Mouse (Mus musculus): ENCODE measurements around the gene Ubxn2a.
A peak's percentile ranks its signal among the peaks of the same experiment; 100 is the strongest.

The Ubxn2a gene

GRCm38 (mm10) chr12:4906951-4907906 lies at the start of gene Ubxn2a:
TSS of gene Ubxn2a (minus strand) at chr12:4907705.
- peak; percentile 100 for DNase-seq

- no peak for DNase-seq
These were observed 45.7 kb upstream of the Ubxn2a start for GRCm38 (mm10) chr12:4953156-4953555.

GRCm38 (mm10) chr12:4952272-4952671 lies 44.8 kb upstream of the Ubxn2a start:
- no peak for DNase-seq

- DNase-seq = no peak
These were observed 23.5 kb upstream of the Ubxn2a start for GRCm38 (mm10) chr12:4930820-4931548.

- no peak for DNase-seq
These were observed 20.7 kb upstream of the Ubxn2a start for GRCm38 (mm10) chr12:4928197-4928596.

- peak; percentile 97 for DNase-seq
These were observed 10.5 kb upstream of the Ubxn2a start for GRCm38 (mm10) chr12:4917805-4918591.

GRCm38 (mm10) chr12:4916994-4917804 lies 9.7 kb upstream of the Ubxn2a start, which contains the start of gene Atad2b:
TSS of gene Atad2b (plus strand) at chr12:4917353.
- peak; percentile 100 for DNase-seq

- no peak for DNase-seq
These were observed 7.4 kb upstream of the Ubxn2a start for GRCm38 (mm10) chr12:4914944-4915343.

GRCm38 (mm10) chr12:4914441-4914840 lies 6.9 kb upstream of the Ubxn2a start:
- DNase-seq = no peak

GRCm38 (mm10) chr12:4911716-4912115 lies 4.2 kb upstream of the Ubxn2a start:
- DNase-seq = peak; percentile 97

GRCm38 (mm10) chr12:4910496-4910895 lies 3.0 kb upstream of the Ubxn2a start:
- DNase-seq = peak; percentile 66

- peak; percentile 62 for DNase-seq
These were observed 886 bp upstream of the Ubxn2a start for GRCm38 (mm10) chr12:4908391-4908790.

GRCm38 (mm10) chr12:4906476-4906875 lies 1.0 kb downstream of the Ubxn2a start:
- DNase-seq = no peak

GRCm38 (mm10) chr12:4905946-4906345 lies 1.6 kb downstream of the Ubxn2a start:
- DNase-seq = no peak

- DNase-seq = no peak
These were observed 9.5 kb downstream of the Ubxn2a start for GRCm38 (mm10) chr12:4898024-4898423.

GRCm38 (mm10) chr12:4889891-4890290 lies 17.6 kb downstream of the Ubxn2a start:
- no peak for DNase-seq

GRCm38 (mm10) chr12:4889251-4889650 lies 18.3 kb downstream of the Ubxn2a start:
- DNase-seq = peak; percentile 46

- DNase-seq = peak; percentile 40
These were observed 18.8 kb downstream of the Ubxn2a start for GRCm38 (mm10) chr12:4888739-4889138.

GRCm38 (mm10) chr12:4886581-4886980 lies 20.9 kb downstream of the Ubxn2a start:
- DNase-seq = peak; percentile 67

- DNase-seq = peak; percentile 43
These were observed 22.4 kb downstream of the Ubxn2a start for GRCm38 (mm10) chr12:4885062-4885461.

GRCm38 (mm10) chr12:4882086-4882485 lies 25.4 kb downstream of the Ubxn2a start:
- DNase-seq = peak; percentile 60

GRCm38 (mm10) chr12:4879048-4879447 lies 28.5 kb downstream of the Ubxn2a start:
- peak; percentile 74 for DNase-seq

All from heart, adult 11 months (tissue).